Mouse (Mus musculus) limb, embryonic 11.5 days (tissue): ENCODE measurements around the gene Mgarp. TPM values are rescaled to one million over a fixed set of nuclear protein-coding genes. Genes with fewer than 3 reads are reported as not detected.

ENCODE experiments used
- ATAC-seq: fragments of 200-750 bp; cut with Nextera tagmentation; 2 replicates; pipeline ENCODE4 v1.8.0; 2017; ENCODE audit warnings: low read depth; ENCODE audit not compliant: insufficient number of reproducible peaks, low FRiP score, low TSS enrichment
- DNase-seq: peaks from one replicate; pipeline ENCODE4 v3.0.0-alpha.2; 2015; ENCODE audit warnings: low spot score
- H3K27ac ChIP-seq: fragments of 300-500 bp; sonication (generic); replicated peaks from 2 replicates; pipeline ENCODE4 v1.5.1; 2014; ENCODE audit warnings: low read depth, mild to moderate bottlenecking, low read length
- H3K27me3 ChIP-seq: fragments of 300-500 bp; sonication (generic); 2 replicates; pipeline ENCODE4 v1.6.1; 2014; ENCODE audit warnings: mild to moderate bottlenecking, low read length, mixed read lengths; ENCODE audit not compliant: control insufficient read depth, insufficient read depth
- H3K36me3 ChIP-seq: fragments of 300-500 bp; sonication (generic); 2 replicates; pipeline ENCODE4 v1.6.1; 2014; ENCODE audit warnings: mild to moderate bottlenecking, low read length, moderate library complexity, mixed read lengths; ENCODE audit not compliant: control insufficient read depth, insufficient read depth
- H3K4me1 ChIP-seq: fragments of 300-500 bp; sonication (generic); 2 replicates; pipeline ENCODE4 v1.6.1; 2014; ENCODE audit warnings: low read length, mixed read lengths; ENCODE audit not compliant: control insufficient read depth, insufficient read depth
- H3K4me2 ChIP-seq: fragments of 300-500 bp; sonication (generic); 2 replicates; pipeline ENCODE4 v1.6.1; 2014; ENCODE audit warnings: low read depth, mild to moderate bottlenecking, moderate library complexity; ENCODE audit not compliant: severe bottlenecking
- H3K4me3 ChIP-seq: fragments of 300-500 bp; sonication (generic); 2 replicates; pipeline ENCODE4 v1.5.1; 2014; ENCODE audit warnings: low read depth, low read length
- H3K9ac ChIP-seq: fragments of 300-500 bp; sonication (generic); 2 replicates; pipeline ENCODE4 v1.6.1; 2014; ENCODE audit warnings: mild to moderate bottlenecking, low read length
- H3K9me3 ChIP-seq: fragments of 300-500 bp; sonication (generic); 2 replicates; pipeline ENCODE4 v1.6.1; 2016; ENCODE audit warnings: low read length; ENCODE audit not compliant: control insufficient read depth
- WGBS: fragments of 180-500 bp; shearing (Covaris S2); extraction: QIAGEN DNeasy Blood & Tissue Kit; methylation state at CpG from one replicate; pipeline ENCODE4 v1.1.7; 2014; 5-methylcytosine and 5-hydroxymethylcytosine counted together
- polyA plus RNA-seq: library from polyadenylated mRNA; unstranded; fragments of >200 nt; fragmentation: Nextera tagmentation; extraction: Ambion mirVana; gene quantifications from 2 replicates; pipeline ENCODE4 v1.2.1, GENCODE M21; 2014

Gene Mgarp
- polyA plus RNA-seq, 1 experiment from 2014 or later: 5.0 TPM

DNA sequence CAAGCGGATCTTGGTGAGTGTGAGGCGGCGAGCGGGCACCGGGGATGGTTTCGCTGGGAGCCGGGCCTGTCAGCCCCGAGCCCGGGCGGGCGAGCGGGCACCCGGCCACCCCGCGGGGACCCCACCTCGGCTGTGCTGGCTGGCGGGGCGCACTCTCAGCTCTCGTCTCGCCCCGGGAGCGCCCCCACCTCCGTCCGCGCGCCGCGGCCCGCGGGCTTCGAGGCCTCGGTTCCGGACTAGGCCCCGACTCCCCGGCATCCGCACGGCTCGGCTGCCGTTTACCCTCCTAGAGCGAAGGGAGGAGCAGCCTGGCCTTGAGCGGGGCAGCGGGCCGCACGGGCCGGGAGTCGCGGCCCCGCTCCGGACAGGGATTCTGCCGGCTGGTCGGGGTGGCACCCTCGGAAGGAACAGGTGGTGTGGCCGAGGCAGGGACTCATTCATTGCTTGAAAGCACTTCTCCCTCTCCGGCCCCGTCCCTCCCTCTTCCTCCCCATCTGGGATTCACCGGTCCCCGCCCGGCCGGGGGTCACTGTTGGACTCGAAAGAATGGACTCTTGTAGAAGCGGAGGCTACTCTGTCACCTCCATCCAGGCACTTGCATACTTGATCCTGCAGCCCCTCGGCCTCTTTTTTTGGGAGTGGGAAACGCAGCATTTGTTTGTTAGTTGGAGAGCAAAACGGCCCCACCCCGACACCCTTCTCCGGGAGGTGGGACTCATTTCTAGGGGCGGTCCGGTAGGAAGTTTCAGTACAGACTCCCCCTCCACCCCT is 20.0 kb upstream of the Mgarp start:
- Histone ChIP-seq H3K27ac (peak overlapping the region; percentile 89), H3K36me3 (no peaks in the 10 kb centered on the region), H3K27me3 (no peaks in the 10 kb centered on the region), H3K4me3 (peak overlapping the region; percentile 99), H3K4me1 (peaks cover 7% of the 10 kb centered on the region), H3K9me3 (no peaks in the 10 kb centered on the region), H3K4me2 (peak overlapping the region; percentile 46), H3K9ac (peak overlapping the region; percentile 97)
- WGBS: under 1% methylated on average over 58 of the region's 68 CpGs
- peak; percentile 52; the same call in 1 of the 2 replicates for ATAC-seq
- DNase-seq: peak; percentile 66

DNA sequence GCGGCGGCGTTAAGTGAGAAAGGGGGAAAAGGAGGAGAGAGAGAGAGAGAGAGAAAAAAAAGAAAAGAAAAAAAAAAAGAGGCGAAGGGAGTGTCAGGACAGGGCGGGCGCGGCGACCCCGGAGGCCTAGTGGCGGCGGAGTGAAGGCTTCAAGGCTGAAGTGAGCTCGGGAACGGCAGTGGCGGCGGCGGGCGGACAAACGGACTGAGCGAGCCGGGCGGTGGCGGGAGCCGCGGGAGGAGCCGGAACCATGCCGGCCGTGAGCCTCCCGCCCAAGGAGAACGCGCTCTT is 19.5 kb upstream of the Mgarp start:
- peak overlapping the region; percentile 46; the same call in 1 of the 2 replicates for H3K4me2 ChIP-seq
- no peaks in the 10 kb centered on the region for H3K27me3 ChIP-seq
- WGBS: 0% methylated on average over 26 of the region's 30 CpGs
- H3K4me1 ChIP-seq: peaks cover 7% of the 10 kb centered on the region
- peak; percentile 69 for ATAC-seq
- no peaks in the 10 kb centered on the region for H3K36me3 ChIP-seq
- peak overlapping the region; percentile 99 for H3K4me3 ChIP-seq
- H3K9me3 ChIP-seq: no peaks in the 10 kb centered on the region
- DNase-seq: no peak
- peak overlapping the region; percentile 97 for H3K9ac ChIP-seq
- H3K27ac ChIP-seq: peak overlapping the region; percentile 89

DNA sequence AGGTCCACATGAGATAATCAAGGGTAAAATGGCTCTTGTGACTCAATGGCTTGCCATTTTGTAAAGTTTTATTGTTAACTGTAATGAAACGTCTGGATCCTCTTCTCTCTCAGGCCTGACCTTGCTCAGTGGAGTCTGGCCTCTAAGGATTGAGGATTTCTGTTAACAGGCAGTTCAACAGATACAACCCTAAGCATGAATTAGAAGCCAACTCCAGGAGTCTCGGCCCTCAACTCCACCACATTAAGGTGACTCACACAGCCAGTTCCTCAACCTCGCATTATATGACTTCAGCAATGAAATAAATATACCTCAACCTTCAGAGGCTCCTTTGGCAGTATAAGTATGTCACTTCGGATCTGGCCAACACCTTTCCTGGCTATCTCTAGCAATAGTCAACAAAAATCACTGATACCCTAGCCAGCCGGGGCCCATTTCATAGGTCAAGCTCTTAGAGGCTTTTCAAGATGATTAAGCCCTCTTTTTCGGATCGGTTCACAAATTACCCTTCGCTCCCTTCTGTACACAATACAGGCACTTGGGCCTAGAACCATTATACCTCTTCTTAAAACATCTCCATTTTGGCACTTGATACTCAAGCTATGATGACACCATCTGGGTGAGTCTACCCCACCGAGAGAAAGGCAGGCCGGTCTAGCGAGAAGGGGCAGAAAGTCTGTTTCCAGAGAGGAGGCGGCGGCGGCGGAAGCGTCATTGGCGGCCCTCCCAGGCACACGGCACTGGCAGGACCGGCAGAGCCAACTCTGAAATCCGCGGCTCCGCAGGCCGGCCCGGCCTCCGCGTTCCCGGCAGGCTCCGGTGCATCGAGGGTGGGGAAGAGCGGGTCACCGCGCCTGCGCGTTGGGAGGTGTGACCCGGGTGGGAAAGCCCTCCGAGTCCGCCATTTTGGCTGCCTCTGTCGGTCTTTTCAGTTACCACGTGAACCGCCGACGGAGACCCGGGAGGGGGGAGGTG is 18.8 kb upstream of the Mgarp start, which contains the start of gene Naa15:
Gene Naa15, plus strand, starts transcription at position 51 of the 975 bp plus-strand sequence.
- ATAC-seq: peak; percentile 91
- WGBS: 5% methylated on average over 43 of the region's 43 CpGs

DNA sequence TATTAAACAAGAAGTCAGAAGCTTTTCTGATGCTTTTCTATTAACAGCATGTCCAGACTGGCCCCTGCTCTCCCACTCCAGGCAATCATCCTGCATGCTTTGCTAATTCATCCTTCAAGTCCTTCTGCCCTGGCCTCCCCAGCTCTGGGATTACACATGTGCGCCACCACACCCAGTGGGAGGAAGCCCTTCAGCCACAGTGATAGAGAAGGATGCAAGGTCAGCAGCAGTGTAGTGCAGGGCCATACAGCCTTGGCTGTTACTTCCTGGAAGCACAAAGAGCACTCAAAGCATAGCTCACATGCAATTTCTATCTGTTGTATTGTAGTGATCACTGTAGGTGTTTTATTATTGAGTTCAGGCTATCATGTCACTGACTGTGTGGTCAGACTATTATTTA is 16.7 kb upstream of the Mgarp start:
- no peak for ATAC-seq
- no peaks in the 10 kb centered on the region for H3K9me3 ChIP-seq
- H3K4me3 ChIP-seq: no peak overlapping the region
- no peaks in the 10 kb centered on the region for H3K36me3 ChIP-seq
- H3K4me1 ChIP-seq: peaks cover 5% of the 10 kb centered on the region
- no peak overlapping the region for H3K27ac ChIP-seq
- 86% methylated on average over 1 of the region's 1 CpGs for WGBS
- no peak overlapping the region for H3K4me2 ChIP-seq
- no peak overlapping the region for H3K9ac ChIP-seq
- H3K27me3 ChIP-seq: no peaks in the 10 kb centered on the region
- no peak for DNase-seq

More for the DNA sequence above, 18.8 kb upstream of the Mgarp start, which contains the start of gene Naa15:
- Histone ChIP-seq H3K9ac (peak within 1 kb of the TSS; percentile 97), H3K9me3 (no peaks in the 10 kb centered on the region), H3K27me3 (no peaks in the 10 kb centered on the region), H3K36me3 (no peaks in the 10 kb centered on the region), H3K4me3 (peak within 1 kb of the TSS; percentile 99), H3K4me1 (peaks cover 7% of the 10 kb centered on the region), H3K27ac (peak within 1 kb of the TSS; percentile 89), H3K4me2 (peak within 1 kb of the TSS; percentile 51)
- DNase-seq: peak; percentile 96

DNA sequence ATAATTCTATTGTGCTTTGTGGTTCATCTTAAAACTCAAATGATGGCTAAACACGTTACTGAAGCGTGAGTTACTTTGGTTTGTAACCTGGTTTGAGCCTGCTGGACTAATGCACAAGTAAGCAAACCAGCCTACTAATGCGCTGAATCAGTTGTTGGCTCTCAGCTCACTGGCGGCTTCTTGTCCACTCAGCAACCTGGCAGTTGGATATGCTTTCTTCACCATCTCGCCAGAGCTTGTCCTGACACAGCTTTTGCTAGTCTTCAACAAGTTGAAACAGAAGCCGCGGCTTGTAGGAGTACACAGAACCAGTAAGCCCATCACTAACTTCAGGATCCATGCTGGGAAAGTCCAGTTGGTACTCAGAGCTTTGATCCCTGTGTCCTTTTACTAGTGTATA is 15.9 kb upstream of the Mgarp start:
- no peak for ATAC-seq
- 95% methylated on average over 7 of the region's 7 CpGs for WGBS
- Histone ChIP-seq H3K4me1 (no peaks in the 10 kb centered on the region; the same call in none of the 2 replicates), H3K9me3 (no peaks in the 10 kb centered on the region), H3K4me2 (no peak overlapping the region), H3K4me3 (no peak overlapping the region), H3K27ac (no peak overlapping the region), H3K27me3 (no peaks in the 10 kb centered on the region), H3K36me3 (no peaks in the 10 kb centered on the region), H3K9ac (no peak overlapping the region)
- no peak for DNase-seq

DNA sequence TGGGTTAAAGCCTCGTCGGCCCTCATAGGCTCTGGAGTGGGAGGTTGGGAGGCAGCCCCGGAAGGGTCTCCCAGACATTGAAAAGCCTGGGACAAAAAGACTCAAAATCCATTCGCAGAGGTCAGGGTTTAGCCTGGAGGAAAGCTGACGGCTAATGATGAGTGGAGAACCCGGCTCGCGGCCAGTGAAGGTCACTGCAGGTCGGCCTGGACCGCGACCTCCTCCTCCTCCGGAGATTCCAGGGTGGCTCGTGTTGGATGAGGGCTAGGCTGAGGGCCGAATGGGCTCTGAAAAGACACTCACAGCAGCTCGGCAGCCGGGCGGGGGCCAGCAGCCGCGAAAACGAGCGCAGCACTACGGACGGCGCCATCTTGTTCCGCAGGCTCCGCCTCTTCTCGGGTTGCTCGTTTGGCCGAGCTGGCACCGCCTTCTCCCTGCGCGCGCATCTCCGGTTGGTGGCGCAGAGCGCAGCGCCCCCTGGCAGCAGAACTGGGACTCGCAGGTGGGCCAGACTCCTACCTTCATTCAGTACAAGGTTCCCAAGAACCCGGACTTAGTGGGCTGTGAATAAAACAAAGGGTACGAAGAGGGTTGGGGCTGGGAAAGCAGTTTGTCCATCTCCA is 12.1 kb upstream of the Mgarp start, which contains the start of gene Ndufc1:
Gene Ndufc1, minus strand, starts transcription at position 428 of the 623 bp plus-strand sequence.
- peak; percentile 100 for DNase-seq
- peak within 1 kb of the TSS; percentile 94 for H3K27ac ChIP-seq
- peak within 1 kb of the TSS; percentile 89 for H3K4me3 ChIP-seq
- H3K9ac ChIP-seq: peak within 1 kb of the TSS; percentile 92
- ATAC-seq: peak; percentile 89
- peak within 1 kb of the TSS; percentile 76 for H3K4me2 ChIP-seq
- H3K4me1 ChIP-seq: no peaks in the 10 kb centered on the region; the same call in 1 of the 2 replicates
- H3K9me3 ChIP-seq: no peaks in the 10 kb centered on the region
- under 1% methylated on average over 40 of the region's 40 CpGs for WGBS
- H3K27me3 ChIP-seq: no peaks in the 10 kb centered on the region
- H3K36me3 ChIP-seq: peaks cover 4% of the 10 kb centered on the region; the same call in 1 of the 2 replicates

DNA sequence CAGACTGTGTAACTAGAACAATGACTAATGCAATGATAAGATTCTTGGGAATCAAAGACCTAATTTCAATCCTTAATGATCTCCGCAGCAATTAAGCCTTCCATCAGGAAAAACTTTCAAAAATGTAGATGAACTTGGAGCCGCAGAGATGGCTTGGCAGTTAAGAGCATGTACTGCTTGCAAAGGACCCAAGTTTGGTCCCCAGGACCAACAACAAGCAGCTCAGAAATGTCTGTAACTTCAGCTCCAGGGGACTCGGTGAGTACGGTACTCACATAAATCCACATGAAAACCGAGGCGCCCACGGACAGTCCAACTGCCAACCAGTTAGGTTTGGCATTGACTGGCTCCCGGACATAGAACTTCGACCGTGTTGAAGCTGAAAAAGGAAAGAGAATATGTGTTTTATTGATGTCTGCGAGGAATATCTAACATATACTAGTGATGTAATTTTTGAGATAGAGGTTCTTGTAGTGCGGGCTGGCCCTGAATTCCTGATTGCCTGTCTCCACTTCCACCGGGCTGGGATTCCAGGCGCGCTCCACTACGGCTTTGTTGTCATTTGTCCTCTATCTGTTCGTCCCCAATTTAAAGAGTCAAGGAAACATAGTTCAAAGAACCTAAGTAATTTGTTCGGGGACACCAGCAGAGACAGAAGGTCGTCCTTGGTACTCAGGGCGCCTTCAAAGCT is 11.5 kb upstream of the Mgarp start:
- DNase-seq: peak; percentile 41
- WGBS: 19% methylated on average over 20 of the region's 20 CpGs
- H3K4me1 ChIP-seq: no peaks in the 10 kb centered on the region; the same call in 1 of the 2 replicates
- peak overlapping the region; percentile 92 for H3K9ac ChIP-seq
- peak overlapping the region; percentile 89 for H3K4me3 ChIP-seq
- no peaks in the 10 kb centered on the region for H3K27me3 ChIP-seq
- no peaks in the 10 kb centered on the region for H3K9me3 ChIP-seq
- peak overlapping the region; percentile 94 for H3K27ac ChIP-seq
- no peak for ATAC-seq
- peaks cover 4% of the 10 kb centered on the region; the same call in 1 of the 2 replicates for H3K36me3 ChIP-seq
- H3K4me2 ChIP-seq: peak overlapping the region; percentile 76
